Mouse (Mus musculus): ENCODE measurements around the gene Sp3.
A peak's percentile ranks its signal among the peaks of the same experiment; 100 is the strongest.
"Not testable (repeated sequence)": the region's sequence is repeated elsewhere in the genome, so short reads cannot be mapped to it uniquely, and the experiment has no call there.

Sp3 gene

GRCm38 (mm10) chr2:72980337-72981074 is at the start of gene Sp3:
Gene Sp3, minus strand, starts transcription at chr2:72980446.
- peak; percentile 90 for DNase-seq (ENCODE audit: low spot score)

- no peak for DNase-seq (ENCODE audit: low spot score)
Measured at GRCm38 (mm10) chr2:73029846-73030245, 49.6 kb upstream of the Sp3 start.

- DNase-seq (ENCODE audit: low spot score) = no peak
Measured at GRCm38 (mm10) chr2:73028019-73028418, 47.8 kb upstream of the Sp3 start.

GRCm38 (mm10) chr2:73027126-73027525 is 46.9 kb upstream of the Sp3 start:
- DNase-seq (ENCODE audit: low spot score) = no peak

- DNase-seq (ENCODE audit: low spot score) = no peak
Measured at GRCm38 (mm10) chr2:73023803-73024202, 43.6 kb upstream of the Sp3 start.

GRCm38 (mm10) chr2:73021046-73021445 is 40.8 kb upstream of the Sp3 start:
- no peak for DNase-seq (ENCODE audit: low spot score)

GRCm38 (mm10) chr2:73019371-73020146 is 39.3 kb upstream of the Sp3 start:
- peak; percentile 37 for DNase-seq (ENCODE audit: low spot score)

GRCm38 (mm10) chr2:73014063-73014462 is 33.8 kb upstream of the Sp3 start:
- DNase-seq (ENCODE audit: low spot score) = not testable (repeated sequence)

GRCm38 (mm10) chr2:73012636-73013035 is 32.4 kb upstream of the Sp3 start:
- DNase-seq (ENCODE audit: low spot score) = no peak

- DNase-seq (ENCODE audit: low spot score) = no peak
Measured at GRCm38 (mm10) chr2:73007472-73007871, 27.2 kb upstream of the Sp3 start.

GRCm38 (mm10) chr2:73005611-73006515 is 25.6 kb upstream of the Sp3 start:
- DNase-seq (ENCODE audit: low spot score) = no peak

- peak; percentile 63 for DNase-seq (ENCODE audit: low spot score)
Measured at GRCm38 (mm10) chr2:73003751-73004717, 23.8 kb upstream of the Sp3 start.

- no peak for DNase-seq (ENCODE audit: low spot score)
Measured at GRCm38 (mm10) chr2:73003049-73003448, 22.8 kb upstream of the Sp3 start.

- DNase-seq (ENCODE audit: low spot score) = no peak
Measured at GRCm38 (mm10) chr2:73002451-73002850, 22.2 kb upstream of the Sp3 start.

- DNase-seq (ENCODE audit: low spot score) = no peak
Measured at GRCm38 (mm10) chr2:73001994-73002393, 21.7 kb upstream of the Sp3 start.

- no peak for DNase-seq (ENCODE audit: low spot score)
Measured at GRCm38 (mm10) chr2:73000194-73000593, 19.9 kb upstream of the Sp3 start.

GRCm38 (mm10) chr2:72997586-72997985 is 17.3 kb upstream of the Sp3 start:
- DNase-seq (ENCODE audit: low spot score) = no peak

GRCm38 (mm10) chr2:72996808-72997378 is 16.6 kb upstream of the Sp3 start:
- no peak for DNase-seq (ENCODE audit: low spot score)

- peak; percentile 36 for DNase-seq (ENCODE audit: low spot score)
Measured at GRCm38 (mm10) chr2:72995346-72996097, 15.3 kb upstream of the Sp3 start.

- no peak for DNase-seq (ENCODE audit: low spot score)
Measured at GRCm38 (mm10) chr2:72994165-72994564, 13.9 kb upstream of the Sp3 start.
